Mouse (Mus musculus): ENCODE results near the gene Eml5. TPM values are rescaled to one million over a fixed set of nuclear protein-coding genes. Genes with fewer than 3 reads are reported as not detected.
A peak's percentile ranks its signal among the peaks of the same experiment; 100 is the strongest.

Eml5 gene
- polyA plus RNA-seq, 2 experiments = 2.3 to 4.6 TPM

DNA sequence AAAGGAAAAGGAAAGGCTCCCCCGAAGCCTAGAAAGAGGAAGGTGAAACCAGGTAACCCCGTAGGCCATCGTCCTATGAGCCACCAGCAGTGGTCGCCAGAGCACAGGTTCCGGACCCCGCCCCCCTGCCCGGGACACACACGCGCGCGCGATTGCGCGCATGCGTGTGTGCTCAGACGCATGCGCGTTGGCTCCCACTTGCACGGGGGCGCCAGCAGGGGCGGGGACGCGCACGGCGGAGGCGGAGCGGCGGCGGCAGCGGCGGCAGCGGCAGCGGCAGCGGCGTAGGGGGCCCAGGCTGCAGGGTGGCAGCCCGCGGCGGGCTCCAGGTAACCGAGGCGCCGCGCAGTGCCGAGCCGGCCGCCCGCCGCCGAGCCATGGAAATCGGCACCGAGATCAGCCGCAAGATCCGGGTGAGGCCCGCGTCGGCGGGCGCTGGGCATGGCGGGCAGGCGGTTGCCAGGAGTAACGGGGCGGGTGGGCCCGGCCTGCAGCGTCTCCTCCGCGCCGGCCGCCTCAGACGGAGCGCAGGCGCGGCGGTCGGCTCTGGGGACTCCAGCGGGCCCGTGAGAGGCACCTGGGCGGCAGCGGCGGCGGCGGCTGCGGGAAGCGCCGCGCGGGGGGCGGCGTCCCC, 154.4 kb downstream of the Eml5 start, which contains the start of gene Zc3h14:
Gene Zc3h14, plus strand, starts transcription at position 219 of the 634 bp plus-strand sequence.
- H3K4me2 ChIP-seq (replicated peaks; ENCODE audit: low read depth, low read length, severe bottlenecking) = peak within 1 kb of the TSS; percentile 67
- DNase-seq (ENCODE audit: low spot score) (peak; percentile 91), ATAC-seq (ENCODE audit: low FRiP score, low read depth) (peak; percentile 93)
- peak within 1 kb of the TSS; percentile 94 for H3K4me3 ChIP-seq (replicated peaks; ENCODE audit: low read length)
- H3K9me3 ChIP-seq (ENCODE audit: control insufficient read depth, low read length) = no peaks in the 10 kb centered on the region
- TF ChIP-seq POLR2A (IDR thresholded peaks at IDR 0.05; ENCODE audit: borderline replicate concordance, extremely low read depth, insufficient read depth, insufficient read length) = 0 out of 2 replicates have a peak, but pooled peaks have one; percentile 42
- peak within 1 kb of the TSS; percentile 90 for H3K27ac ChIP-seq (replicated peaks; ENCODE audit: low read depth, low read length)
- peaks cover 13% of the 10 kb centered on the region for H3K4me1 ChIP-seq (ENCODE audit: control insufficient read depth, insufficient read depth, low read length)
- no peaks in the 10 kb centered on the region for H3K27me3 ChIP-seq (ENCODE audit: control insufficient read depth, insufficient read depth, low read length)
- H3K9ac ChIP-seq (ENCODE audit: low read depth, low read length, severe bottlenecking) = peak within 1 kb of the TSS; percentile 94
- peaks cover 2% of the 10 kb centered on the region; the same call in 1 of the 2 replicates for H3K36me3 ChIP-seq (ENCODE audit: control insufficient read depth, insufficient read depth, low read length)
- WGBS = under 1% methylated on average over 63 of the region's 87 CpGs

DNA sequence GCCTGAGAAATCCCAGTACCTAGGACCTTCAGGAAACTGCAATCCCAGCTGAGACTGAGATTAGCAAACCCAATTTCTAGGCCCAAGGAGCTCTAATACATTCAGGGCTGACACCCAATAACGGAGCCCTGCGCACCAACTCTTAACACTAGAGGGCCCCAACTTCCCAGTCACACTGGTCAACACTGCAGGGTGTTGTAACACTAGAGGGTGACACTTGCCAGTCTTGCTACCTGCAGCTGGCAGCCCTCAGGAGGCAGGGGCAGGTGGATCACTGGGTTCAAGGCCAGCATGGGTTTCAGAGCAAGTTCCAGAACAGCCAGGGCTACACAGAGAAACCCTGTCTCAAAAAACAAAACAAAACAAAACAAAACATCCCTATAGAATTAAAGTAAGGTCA, 155.2 kb downstream of the Eml5 start:
- H3K4me3 ChIP-seq (replicated peaks; ENCODE audit: low read length) = no peak overlapping the region
- 33% methylated on average over 2 of the region's 2 CpGs for WGBS

DNA sequence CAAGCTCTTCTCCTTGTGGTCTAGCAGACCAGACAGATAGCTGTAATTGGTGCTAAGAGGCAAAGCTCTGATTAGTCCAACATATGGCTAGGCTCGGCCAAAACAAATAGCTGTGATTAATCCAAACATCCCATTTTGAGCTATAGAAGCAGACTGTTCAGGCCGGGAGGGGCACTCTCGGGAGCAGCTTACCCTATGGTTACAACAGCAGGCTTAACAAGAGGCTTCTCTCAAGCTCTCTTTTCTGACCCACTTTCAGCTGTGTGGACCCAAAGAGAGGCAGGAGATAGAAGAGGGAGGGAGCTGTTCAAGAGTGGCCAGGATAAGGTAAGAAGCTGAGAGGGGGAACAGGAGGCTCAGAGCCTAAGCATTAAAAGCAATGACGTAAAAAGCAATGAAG, 155.7 kb downstream of the Eml5 start:
- no peaks in the 10 kb centered on the region for H3K27me3 ChIP-seq (ENCODE audit: control insufficient read depth, insufficient read depth, low read length)
- ATAC-seq (ENCODE audit: low FRiP score, low read depth) = no peak
- no peak for DNase-seq (ENCODE audit: low spot score)

More for the DNA sequence above, 155.2 kb downstream of the Eml5 start:
- Histone ChIP-seq H3K36me3 (ENCODE audit: control insufficient read depth, insufficient read depth, low read length) (peaks cover 2% of the 10 kb centered on the region; the same call in 1 of the 2 replicates), H3K4me2 (replicated peaks; ENCODE audit: low read depth, low read length, severe bottlenecking) (no peak overlapping the region), H3K4me1 (ENCODE audit: control insufficient read depth, insufficient read depth, low read length) (peaks cover 13% of the 10 kb centered on the region), H3K27me3 (ENCODE audit: control insufficient read depth, insufficient read depth, low read length) (no peaks in the 10 kb centered on the region), H3K27ac (replicated peaks; ENCODE audit: low read depth, low read length) (no peak overlapping the region), H3K9ac (ENCODE audit: low read depth, low read length, severe bottlenecking) (no peak overlapping the region), H3K9me3 (ENCODE audit: control insufficient read depth, low read length) (no peaks in the 10 kb centered on the region)
- TF ChIP-seq POLR2A (IDR thresholded peaks at IDR 0.05; ENCODE audit: borderline replicate concordance, extremely low read depth, insufficient read depth, insufficient read length) = no peak
- ATAC-seq (ENCODE audit: low FRiP score, low read depth) (0 out of 2 replicates have a peak, but pooled peaks have one; percentile 3), DNase-seq (ENCODE audit: low spot score) (peak; percentile 35)

DNA sequence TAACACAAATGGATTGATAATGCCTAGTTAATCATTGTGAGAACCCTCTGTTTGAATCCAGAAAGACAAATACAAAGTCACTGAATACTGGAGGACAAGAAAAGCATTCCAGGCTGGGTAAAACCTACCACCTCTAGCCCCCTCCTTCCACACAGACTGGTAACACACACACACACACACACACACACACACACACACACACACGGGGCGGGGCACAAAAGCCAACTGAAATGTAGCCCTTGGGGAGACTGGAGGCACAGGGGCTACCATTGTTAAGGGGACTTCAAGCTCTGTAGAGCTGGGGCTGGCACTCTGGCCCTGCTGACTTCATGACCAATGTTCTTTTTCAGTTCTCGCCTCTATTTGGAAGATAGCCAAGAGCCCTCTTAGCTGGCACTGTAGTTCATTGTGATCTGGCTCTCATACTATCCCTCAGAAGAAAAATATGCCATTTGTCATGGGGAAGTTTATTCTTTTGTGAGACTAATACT, 160.2 kb downstream of the Eml5 start:
- H3K9me3 ChIP-seq (ENCODE audit: control insufficient read depth, low read length) = no peaks in the 10 kb centered on the region
- H3K36me3 ChIP-seq (ENCODE audit: control insufficient read depth, insufficient read depth, low read length) = no peaks in the 10 kb centered on the region
- no peak for ATAC-seq (ENCODE audit: low FRiP score, low read depth)
- 58% methylated on average over 3 of the region's 3 CpGs for WGBS
- DNase-seq (ENCODE audit: low spot score) = peak; percentile 20
- peaks cover 11% of the 10 kb centered on the region; the same call in 1 of the 2 replicates for H3K4me1 ChIP-seq (ENCODE audit: control insufficient read depth, insufficient read depth, low read length)
- H3K9ac ChIP-seq (ENCODE audit: low read depth, low read length, severe bottlenecking) = no peak overlapping the region
- H3K27ac ChIP-seq (replicated peaks; ENCODE audit: low read depth, low read length) = no peak overlapping the region
- no peak for TF ChIP-seq POLR2A (IDR thresholded peaks at IDR 0.05; ENCODE audit: borderline replicate concordance, extremely low read depth, insufficient read depth, insufficient read length)
- H3K4me3 ChIP-seq (replicated peaks; ENCODE audit: low read length) = no peak overlapping the region
- no peaks in the 10 kb centered on the region for H3K27me3 ChIP-seq (ENCODE audit: control insufficient read depth, insufficient read depth, low read length)
- H3K4me2 ChIP-seq (replicated peaks; ENCODE audit: low read depth, low read length, severe bottlenecking) = no peak overlapping the region

More for the DNA sequence above, 155.7 kb downstream of the Eml5 start:
- Histone ChIP-seq H3K9ac (ENCODE audit: low read depth, low read length, severe bottlenecking) (no peak overlapping the region), H3K9me3 (ENCODE audit: control insufficient read depth, low read length) (no peaks in the 10 kb centered on the region), H3K4me3 (replicated peaks; ENCODE audit: low read length) (no peak overlapping the region), H3K27ac (replicated peaks; ENCODE audit: low read depth, low read length) (no peak overlapping the region), H3K4me2 (replicated peaks; ENCODE audit: low read depth, low read length, severe bottlenecking) (no peak overlapping the region), H3K36me3 (ENCODE audit: control insufficient read depth, insufficient read depth, low read length) (peaks cover 2% of the 10 kb centered on the region; the same call in 1 of the 2 replicates), H3K4me1 (ENCODE audit: control insufficient read depth, insufficient read depth, low read length) (peaks cover 13% of the 10 kb centered on the region)
- WGBS = 51% methylated on average over 4 of the region's 4 CpGs
- TF ChIP-seq POLR2A (IDR thresholded peaks at IDR 0.05; ENCODE audit: borderline replicate concordance, extremely low read depth, insufficient read depth, insufficient read length) = no peak

DNA sequence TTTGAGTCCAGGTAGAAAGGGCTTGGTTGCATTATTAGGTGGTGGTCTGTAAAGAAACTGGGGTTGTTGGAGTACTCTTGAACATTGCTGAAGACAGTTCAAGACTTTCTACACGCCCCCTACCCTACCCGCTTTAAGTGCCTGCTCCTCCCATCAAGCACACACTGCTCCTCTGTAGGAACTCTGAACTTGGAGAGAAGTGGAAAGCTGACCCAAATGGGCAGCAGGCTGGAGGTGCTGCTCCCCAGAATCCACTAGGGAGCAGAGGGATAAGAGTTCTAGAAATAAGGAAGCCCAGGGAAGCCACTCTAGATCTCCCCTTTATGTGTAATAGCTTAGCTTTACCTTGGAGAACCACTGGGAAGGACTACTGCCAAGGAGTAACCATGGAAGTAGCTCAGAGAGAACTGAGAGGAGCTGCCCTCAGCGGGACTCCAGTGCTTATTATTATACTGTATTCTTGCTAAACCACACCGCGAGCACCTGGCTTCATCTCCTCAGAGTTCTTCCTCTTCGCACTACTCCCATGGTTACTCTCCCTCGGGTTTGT, 163.4 kb downstream of the Eml5 start:
- peak overlapping the region; percentile 77 for H3K4me3 ChIP-seq (replicated peaks; ENCODE audit: low read length)
- peak overlapping the region; percentile 91 for H3K27ac ChIP-seq (replicated peaks; ENCODE audit: low read depth, low read length)
- peaks cover 27% of the 10 kb centered on the region for H3K4me1 ChIP-seq (ENCODE audit: control insufficient read depth, insufficient read depth, low read length)
- H3K27me3 ChIP-seq (ENCODE audit: control insufficient read depth, insufficient read depth, low read length) = no peaks in the 10 kb centered on the region
- H3K36me3 ChIP-seq (ENCODE audit: control insufficient read depth, insufficient read depth, low read length) = no peaks in the 10 kb centered on the region
- ATAC-seq (ENCODE audit: low FRiP score, low read depth) = peak; percentile 50
- peak overlapping the region; percentile 96 for H3K9ac ChIP-seq (ENCODE audit: low read depth, low read length, severe bottlenecking)
- H3K9me3 ChIP-seq (ENCODE audit: control insufficient read depth, low read length) = no peaks in the 10 kb centered on the region
- TF ChIP-seq POLR2A (IDR thresholded peaks at IDR 0.05; ENCODE audit: borderline replicate concordance, extremely low read depth, insufficient read depth, insufficient read length) = no peak
- peak; percentile 20 for DNase-seq (ENCODE audit: low spot score)
- peak overlapping the region; percentile 76 for H3K4me2 ChIP-seq (replicated peaks; ENCODE audit: low read depth, low read length, severe bottlenecking)
- WGBS = 12% methylated on average over 7 of the region's 7 CpGs
